Mouse (Mus musculus) mouse embryonic stem cell (cell line): ENCODE measurements at regions not wholly inside any gene's neighbourhood (a gene's known extent, or its start where the extent isn't known, plus 50 kb on each side); places are given as distances from the start of the nearest gene placed in this dataset.

Experiments
- in situ Hi-C, 2 experiments: fragments of 300-500 bp; cut with MboI; formaldehyde crosslinking; loops; 1 replicate in 1 of 2; 3 replicates in 1 of 2; pipeline ENCODE4 v1.14.3; 2019 to 2020; ENCODE audit warnings: low sequenced_read_pairs in 2 of 2, low pct_unique_long_range_greater_than_20kb in 1 of 2, mixed read lengths in 1 of 2; ENCODE audit not compliant: unreplicated experiment in 1 of 2

DNA sequence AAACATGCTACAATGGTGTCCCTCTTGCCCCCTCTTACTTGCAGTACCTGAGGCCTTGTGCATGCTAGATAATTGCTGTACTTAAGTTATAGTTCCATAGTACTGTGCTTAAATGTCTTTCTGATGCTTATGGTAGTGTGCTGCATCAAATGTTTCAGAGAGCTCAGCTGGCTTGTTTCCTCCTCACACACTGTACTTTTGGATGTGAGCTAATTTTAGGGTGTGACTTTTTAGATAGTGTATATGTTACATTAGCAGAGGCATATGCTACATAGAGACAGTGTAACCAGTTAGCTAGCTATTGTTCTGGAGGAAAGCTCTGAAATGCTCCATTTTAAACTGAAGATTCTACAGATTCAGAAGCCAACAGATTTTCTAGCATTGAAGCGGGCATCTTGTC, 467.9 kb upstream of the Nr5a2 start:
- in situ Hi-C loops, result no loop called here

- in situ Hi-C loops, result no loop called here
Observed at GRCm38 (mm10) chr1:137418388-137418787, 458.1 kb upstream of the Nr5a2 start.

DNA sequence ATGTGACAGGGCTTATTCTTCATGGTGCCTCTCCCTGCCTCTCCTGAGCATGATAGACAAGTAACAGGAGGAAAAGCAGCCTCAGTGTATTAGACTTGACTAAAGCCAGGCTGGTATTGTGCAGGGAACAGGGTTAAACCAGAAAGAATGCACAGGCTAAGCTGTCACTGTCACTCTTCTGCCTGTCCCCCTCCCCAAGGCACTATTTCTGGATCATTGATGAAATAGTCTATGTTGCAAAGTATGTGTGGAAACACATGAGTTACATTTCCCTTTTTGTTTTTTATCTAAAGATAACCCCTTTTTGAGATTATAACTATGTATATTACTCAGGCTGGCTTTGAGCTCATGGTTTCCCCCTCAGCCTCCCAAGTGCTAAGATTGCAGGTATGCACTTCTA, 436.5 kb upstream of the Nr5a2 start:
- in situ Hi-C loops, result no loop called here

DNA sequence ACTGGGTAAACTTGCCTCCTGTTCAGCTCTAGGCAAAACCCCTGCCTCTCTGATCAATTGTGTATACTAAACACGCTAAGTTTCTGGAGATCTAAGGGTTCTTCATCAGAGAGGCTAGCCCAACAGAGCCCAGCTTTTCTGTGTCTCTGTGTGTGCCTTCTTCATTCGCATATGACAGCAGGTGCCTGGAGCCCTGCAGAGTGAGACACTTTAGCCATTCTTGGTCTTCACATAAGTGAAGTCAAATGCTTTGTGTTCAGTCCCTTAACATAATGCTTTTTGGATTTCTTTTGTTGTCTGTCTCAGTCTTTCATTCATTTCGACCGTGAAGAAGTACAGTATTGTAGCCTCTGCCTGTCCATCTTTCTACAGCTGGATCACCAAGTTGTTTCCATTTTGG, 427.3 kb upstream of the Nr5a2 start:
- in situ Hi-C loops, result no loop called here

DNA sequence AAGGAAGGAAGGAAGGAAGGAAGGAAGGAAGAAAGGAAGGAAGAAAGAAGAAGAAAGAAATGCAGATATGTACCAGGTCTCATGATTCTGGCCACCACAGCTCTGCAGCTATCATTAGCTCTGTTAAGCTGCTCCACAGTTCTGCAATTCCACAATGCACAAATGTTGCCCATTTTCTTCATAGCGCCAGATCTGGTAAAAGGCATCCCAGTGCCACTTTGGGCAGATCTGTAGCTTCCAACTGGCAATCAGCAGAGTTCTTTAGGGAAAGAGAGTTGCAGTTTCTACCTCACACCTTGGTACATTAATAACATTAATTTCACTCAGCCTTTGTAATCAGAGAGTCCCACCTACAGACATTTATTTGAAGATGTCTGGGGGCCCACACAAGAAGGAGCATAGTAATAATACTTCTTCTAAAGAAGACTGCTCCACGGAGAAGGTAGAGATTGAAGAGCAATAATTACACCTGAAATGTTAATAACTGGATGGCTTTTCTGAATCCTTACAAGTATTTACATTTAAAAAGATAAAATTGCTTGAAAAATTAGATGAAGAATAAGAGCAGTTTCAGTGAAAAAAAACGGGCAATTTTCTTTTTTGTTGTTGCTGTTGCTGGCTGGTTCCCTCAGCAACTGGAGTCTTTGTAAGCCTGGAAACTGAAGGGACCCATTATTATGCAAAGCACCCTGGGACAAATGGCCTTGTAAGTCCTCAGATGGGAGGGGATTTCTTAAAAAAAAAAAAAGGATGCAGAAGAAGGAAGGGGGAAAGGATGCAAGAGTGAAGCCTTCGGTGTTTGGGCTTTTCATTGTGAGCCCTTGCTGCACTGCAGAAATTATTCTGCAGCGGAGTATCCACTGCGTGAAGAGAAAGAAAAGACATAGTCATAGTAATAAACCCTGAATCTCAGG, 418.1 kb upstream of the Nr5a2 start:
- in situ Hi-C loops, result no loop called here

- in situ Hi-C loops, result no loop called here
Observed at GRCm38 (mm10) chr1:137376685-137377084, 416.4 kb upstream of the Nr5a2 start.

- in situ Hi-C loops, result no loop called here
Observed at GRCm38 (mm10) chr1:137374641-137375040, 414.4 kb upstream of the Nr5a2 start.

DNA sequence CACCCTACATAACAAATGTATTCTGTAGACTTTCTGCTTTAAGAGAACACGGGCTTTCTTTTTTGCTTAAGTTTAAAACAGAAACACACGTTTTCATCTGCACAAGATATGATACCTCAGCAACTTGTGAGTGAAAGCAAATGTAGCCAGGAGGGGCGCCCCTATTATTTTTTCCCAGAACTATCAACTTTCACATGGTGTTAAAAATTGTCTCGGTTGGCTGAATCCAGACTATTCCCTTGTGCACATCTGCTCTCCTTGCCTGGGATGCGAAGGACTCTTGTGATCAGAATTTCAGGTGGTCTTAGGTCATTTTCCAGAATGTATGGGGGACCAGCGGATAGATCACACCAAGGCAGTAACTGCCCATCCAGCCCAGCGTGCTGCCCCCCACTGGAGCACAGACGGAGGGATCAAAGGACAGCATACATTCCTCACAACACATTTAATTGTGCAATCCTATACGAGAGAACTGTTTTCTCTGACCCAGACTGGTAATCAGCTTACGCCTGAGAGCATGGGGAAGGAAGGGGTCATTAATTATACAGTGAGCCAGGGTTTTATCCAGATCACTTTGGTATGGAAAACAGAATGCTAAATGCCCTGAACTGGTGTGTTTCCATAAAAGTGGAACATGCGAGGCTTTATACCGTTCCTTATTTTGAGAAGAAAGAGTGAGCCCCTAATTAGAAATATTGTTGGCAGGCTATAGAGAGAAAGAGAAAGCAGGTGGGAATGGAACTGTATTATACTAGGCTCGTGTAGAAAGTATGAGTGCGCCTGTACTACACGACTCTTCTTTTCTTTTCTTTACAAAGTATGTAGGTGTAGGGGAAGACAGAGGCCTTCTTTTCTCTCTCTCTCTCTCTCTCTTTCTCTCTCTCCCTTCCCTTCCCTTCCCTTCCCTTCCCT, 413.5 kb upstream of the Nr5a2 start:
- in situ Hi-C loops, result no loop called here

DNA sequence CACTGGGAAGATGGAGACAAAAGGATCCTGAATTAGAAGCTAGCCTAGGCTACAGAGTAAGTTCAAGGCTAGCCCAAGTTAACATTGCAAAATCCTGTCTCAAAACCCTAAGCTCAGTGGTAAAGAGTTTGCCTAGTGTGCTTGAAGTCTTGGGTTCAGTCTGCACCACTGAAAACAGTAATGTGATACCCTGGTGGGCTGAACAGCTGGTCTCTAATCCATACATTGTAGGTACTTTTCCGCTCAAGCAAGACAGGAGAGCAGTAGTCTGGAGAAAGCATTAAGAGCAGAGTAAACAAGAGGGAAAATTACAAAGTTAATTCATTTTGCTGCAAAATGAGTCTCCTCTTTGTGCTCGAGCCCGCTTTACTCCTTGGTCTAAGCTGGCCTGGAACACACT, 412.0 kb upstream of the Nr5a2 start:
- in situ Hi-C loops, result no loop called here

DNA sequence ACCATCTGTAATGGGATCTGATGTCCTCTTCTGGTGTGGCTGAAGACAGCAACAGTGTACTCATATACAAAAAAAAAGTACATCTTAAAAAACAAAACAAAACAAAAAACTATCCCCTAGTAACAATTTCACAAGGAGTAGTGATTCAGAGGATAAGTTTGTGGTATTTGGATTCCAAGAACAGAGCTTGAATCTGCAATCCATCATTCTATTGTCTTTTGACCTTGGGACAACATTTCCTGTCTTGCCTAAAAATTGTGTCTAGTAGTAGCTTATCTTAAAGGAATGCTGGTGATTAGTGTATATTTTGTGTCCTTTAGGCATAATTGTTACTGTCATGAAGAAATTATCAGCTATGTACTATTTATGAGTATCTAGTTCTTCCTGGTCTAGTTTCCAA, 404.1 kb upstream of the Nr5a2 start:
- in situ Hi-C loops, result no loop called here

DNA sequence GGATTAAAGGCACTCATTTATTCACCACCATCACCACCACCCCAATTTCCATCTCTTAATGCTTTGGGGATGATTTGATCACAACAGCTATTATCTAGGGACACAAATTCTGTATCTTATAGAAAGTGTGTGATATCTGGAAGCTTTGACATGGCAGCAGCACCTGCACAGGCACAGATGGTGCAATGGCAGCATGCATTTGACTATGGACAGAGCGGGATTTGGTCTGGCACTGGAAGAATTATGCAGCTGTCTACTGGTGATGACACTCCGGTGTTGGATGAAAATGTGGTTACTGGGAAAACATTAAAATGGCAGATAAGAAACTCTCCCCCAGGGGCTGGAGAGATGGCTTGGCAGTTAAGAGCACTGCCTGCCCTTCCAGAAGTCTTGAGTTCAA, 403.7 kb upstream of the Nr5a2 start:
- in situ Hi-C loops, result no loop called here

GRCm38 (mm10) chr1:137363561-137363960, 403.3 kb upstream of the Nr5a2 start:
- in situ Hi-C loops, result no loop called here

DNA sequence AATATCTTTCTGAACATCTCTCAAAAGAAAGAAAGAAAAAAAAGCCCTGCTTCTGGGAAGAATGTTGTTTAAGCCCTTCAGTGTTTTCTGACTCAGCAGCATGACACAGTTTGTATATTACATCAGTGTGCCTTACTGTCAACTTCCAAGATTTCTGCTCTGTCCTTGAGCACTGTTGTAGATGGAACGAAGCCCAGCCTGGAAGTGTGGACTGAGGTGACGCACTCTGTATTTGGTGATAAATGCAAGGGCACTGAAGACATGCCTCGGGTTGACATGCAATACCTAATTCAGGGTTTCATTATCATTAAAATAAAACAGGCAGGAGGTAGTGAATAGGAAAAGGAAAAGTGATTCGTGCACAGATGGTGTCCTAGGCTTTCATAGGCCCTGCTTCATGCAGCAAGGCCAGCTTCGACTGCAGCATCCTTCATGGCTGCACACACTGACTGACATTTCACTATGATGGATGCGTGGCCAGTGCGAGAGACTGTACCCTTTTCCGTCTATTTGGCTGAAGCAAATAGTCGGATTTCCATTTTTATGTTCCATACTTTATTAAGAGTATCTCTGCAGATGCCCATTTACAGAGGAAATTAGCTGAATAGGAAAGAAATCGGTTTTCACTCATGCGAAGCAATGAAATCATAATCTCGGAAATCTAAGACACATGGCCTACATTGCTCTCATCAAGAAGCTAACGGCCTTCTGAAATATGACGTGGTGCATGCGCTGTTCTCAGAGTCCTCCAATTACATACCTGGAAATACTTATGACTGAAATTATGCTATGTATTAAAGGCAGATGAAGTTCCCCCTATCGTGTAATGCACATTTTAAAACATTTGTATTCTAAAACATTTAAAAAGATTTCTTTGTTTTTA, 400.7 kb upstream of the Nr5a2 start:
- in situ Hi-C loops, result no loop called here

GRCm38 (mm10) chr1:137355941-137356512, 395.8 kb upstream of the Nr5a2 start:
- in situ Hi-C loops, result no loop called here

DNA sequence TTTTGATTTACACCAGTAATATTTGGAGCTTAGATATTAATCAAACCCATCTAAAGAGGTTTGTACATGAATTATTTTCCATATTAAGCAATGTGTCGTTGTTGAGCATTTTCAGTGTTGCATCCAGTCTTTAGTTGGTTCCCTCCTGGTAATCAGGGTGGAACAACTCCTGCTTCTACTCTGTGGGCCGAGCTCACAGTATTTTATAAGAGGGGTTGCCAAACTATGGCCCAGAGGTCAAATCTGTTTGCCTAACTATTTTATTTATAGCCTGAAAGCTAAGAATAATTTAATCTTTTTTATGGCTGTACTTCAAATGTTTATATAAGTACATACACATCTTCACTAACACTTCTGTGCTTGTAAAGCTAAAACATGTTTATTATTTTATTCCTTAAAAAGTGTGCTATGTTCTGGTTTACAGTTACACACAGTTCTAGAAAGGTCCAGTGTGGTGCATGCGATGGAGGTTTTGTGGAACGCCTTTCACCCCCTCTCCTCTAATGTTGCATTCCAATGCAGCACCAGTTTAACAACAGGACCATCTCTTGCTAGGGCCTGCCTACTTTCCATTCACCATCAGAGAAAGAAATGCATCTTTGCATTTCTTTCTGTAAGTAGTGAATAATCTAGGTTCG, 392.3 kb upstream of the Nr5a2 start:
- in situ Hi-C loops, result no loop called here

DNA sequence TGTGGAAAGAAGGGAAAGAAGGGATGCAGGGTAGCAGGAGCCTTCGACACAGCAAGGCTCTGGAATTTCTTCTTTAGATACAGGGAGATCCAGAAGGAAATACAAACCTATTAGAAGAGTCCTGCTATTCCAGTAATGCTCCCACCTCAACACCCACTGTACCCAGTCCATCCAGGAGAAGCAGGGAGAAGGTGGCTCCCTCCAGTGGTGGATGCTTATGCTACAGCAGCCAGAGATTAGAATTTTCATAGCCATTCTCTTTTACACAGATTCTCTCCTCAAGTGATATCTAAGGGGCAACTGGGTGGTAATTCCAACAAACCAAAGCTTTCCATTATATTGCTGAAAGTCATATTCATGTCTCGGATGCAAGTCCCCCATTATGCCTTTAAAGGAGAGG, 373.9 kb upstream of the Nr5a2 start:
- in situ Hi-C loops, result loop anchor here in 1 of 2 experiments (25.0 kb wide), 1 partner anchor 703 kb away; no protein-coding TSS in a partner anchor

DNA sequence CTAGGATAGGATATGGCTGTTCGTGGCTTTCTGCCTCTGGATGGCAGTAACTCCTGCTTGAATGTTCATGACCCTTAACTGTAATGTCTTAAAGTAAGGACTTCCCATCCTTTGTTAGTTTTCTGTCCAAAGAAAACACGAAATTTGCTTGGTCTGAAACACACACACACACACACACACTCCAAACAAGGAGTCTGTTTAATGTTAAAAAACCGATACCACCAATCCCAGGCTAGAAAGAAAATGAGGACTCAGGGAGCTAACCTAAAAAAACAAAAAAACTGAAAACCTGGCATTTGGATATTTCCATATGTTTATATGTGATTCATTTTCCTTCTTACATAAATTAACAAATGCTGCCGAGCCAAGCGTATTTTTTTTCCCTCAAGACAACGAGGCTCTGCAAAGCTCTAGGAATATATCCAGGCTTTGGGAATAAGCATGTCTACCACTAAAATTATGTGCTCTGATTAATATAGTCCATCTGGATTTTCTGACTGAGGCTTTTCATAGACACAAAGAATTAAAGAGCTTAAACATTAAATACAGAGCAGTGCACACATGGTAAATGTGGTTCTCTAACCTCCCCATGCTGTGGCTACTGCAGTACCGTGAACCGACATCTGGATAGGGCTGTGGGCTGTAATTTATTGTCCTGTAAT, 372.0 kb upstream of the Nr5a2 start:
- in situ Hi-C loops, result loop anchor here in 1 of 2 experiments (25.0 kb wide), 1 partner anchor 705 kb away; no protein-coding TSS in a partner anchor
